Mouse (Mus musculus) embryonic facial prominence, embryonic 14.5 days (tissue): Measurements from ENCODE around the gene Lrrc23. TPM values are rescaled to one million over a fixed set of nuclear protein-coding genes. Genes with fewer than 3 reads are reported as not detected.
"Not testable (repeated sequence)": the region's sequence is repeated elsewhere in the genome, so short reads cannot be mapped to it uniquely, and the experiment has no call there.

Experiments
- ATAC-seq: fragments of 200-750 bp; cut with Nextera tagmentation; 2 replicates; pipeline ENCODE4 v1.8.0; 2017; ENCODE audit warnings: low read depth, moderate number of reproducible peaks, moderate TSS enrichment
- DNase-seq: peaks from one replicate; pipeline ENCODE4 v3.0.0-alpha.2; 2015; ENCODE audit warnings: low spot score
- H3K27ac ChIP-seq: fragments of 300-500 bp; sonication (generic); replicated peaks from 2 replicates; pipeline ENCODE4 v1.5.1; 2014; ENCODE audit warnings: low read depth, mild to moderate bottlenecking, low read length, moderate library complexity
- H3K27me3 ChIP-seq: fragments of 300-500 bp; sonication (generic); replicated peaks from 2 replicates; pipeline ENCODE4 v1.6.1; 2014; ENCODE audit warnings: low read length; ENCODE audit not compliant: control insufficient read depth, insufficient read depth
- H3K36me3 ChIP-seq: fragments of 300-500 bp; sonication (generic); 2 replicates; pipeline ENCODE4 v1.6.1; 2014; ENCODE audit warnings: low read length, mixed read lengths; ENCODE audit not compliant: control insufficient read depth, insufficient read depth
- H3K4me1 ChIP-seq: fragments of 300-500 bp; sonication (generic); 2 replicates; pipeline ENCODE4 v1.6.1; 2014; ENCODE audit warnings: antibody characterized with exemption, low read length; ENCODE audit not compliant: control insufficient read depth, insufficient read depth
- H3K4me2 ChIP-seq: fragments of 300-500 bp; sonication (generic); 2 replicates; pipeline ENCODE4 v1.6.1; 2014; ENCODE audit warnings: low read depth, mild to moderate bottlenecking, low read length, moderate library complexity, mixed read lengths
- H3K4me3 ChIP-seq: fragments of 300-500 bp; sonication (generic); 2 replicates; pipeline ENCODE4 v1.5.1; 2014; ENCODE audit warnings: low read depth, mild to moderate bottlenecking, low read length
- H3K9ac ChIP-seq: fragments of 300-500 bp; sonication (generic); 2 replicates; pipeline ENCODE4 v1.6.1; 2014; ENCODE audit warnings: low read depth, mild to moderate bottlenecking, low read length, moderate library complexity, mixed read lengths
- H3K9me3 ChIP-seq: fragments of 300-500 bp; sonication (generic); 2 replicates; pipeline ENCODE4 v1.6.1; 2016; ENCODE audit warnings: low read length; ENCODE audit not compliant: control insufficient read depth
- WGBS: fragments of 180-500 bp; shearing (Covaris S2); extraction: QIAGEN DNeasy Blood & Tissue Kit; methylation state at CpG from one replicate; pipeline ENCODE4 v1.1.7; 2014; 5-methylcytosine and 5-hydroxymethylcytosine counted together
- polyA plus RNA-seq: library from polyadenylated mRNA; unstranded; fragments of >200 nt; fragmentation: Nextera tagmentation; extraction: Ambion mirVana; gene quantifications from 2 replicates; pipeline ENCODE4 v1.2.1, GENCODE M21; 2014

Gene Lrrc23
- polyA plus RNA-seq, 1 experiment from 2014 or later: 13.2 TPM

- H3K27ac ChIP-seq: no peak overlapping the region
- no peaks in the 10 kb centered on the region for H3K9me3 ChIP-seq
- H3K27me3 ChIP-seq: no peaks in the 10 kb centered on the region
- peaks cover 64% of the 10 kb centered on the region for H3K36me3 ChIP-seq
- H3K4me1 ChIP-seq: peaks cover 5% of the 10 kb centered on the region
- WGBS: 70% methylated on average over 9 of the region's 9 CpGs
- DNase-seq (no peak), ATAC-seq (no peak)
- no peak overlapping the region for H3K9ac ChIP-seq
- H3K4me2 ChIP-seq: no peak overlapping the region
- no peak overlapping the region for H3K4me3 ChIP-seq
These were observed 35.6 kb upstream of the Lrrc23 start for GRCm38 (mm10) chr6:124814858-124815774.

- Histone ChIP-seq H3K9me3 (no peaks in the 10 kb centered on the region), H3K36me3 (peaks cover 58% of the 10 kb centered on the region), H3K9ac (peak overlapping the region; percentile 31; the same call in 1 of the 2 replicates), H3K27me3 (no peaks in the 10 kb centered on the region), H3K4me3 (peak overlapping the region; percentile 72), H3K4me1 (peaks cover 11% of the 10 kb centered on the region), H3K4me2 (peak overlapping the region; percentile 88), H3K27ac (peak overlapping the region; percentile 89; the same call in 1 of the 2 replicates)
- ATAC-seq (peak; percentile 19; the same call in 1 of the 2 replicates), DNase-seq (no peak)
- WGBS: 44% methylated on average over 7 of the region's 8 CpGs
These were observed 34.9 kb upstream of the Lrrc23 start for GRCm38 (mm10) chr6:124814448-124814847.

GRCm38 (mm10) chr6:124813933-124814332, 34.4 kb upstream of the Lrrc23 start, which contains the start of gene Tpi1:
Gene Tpi1, minus strand, starts transcription at chr6:124814296.
- Histone ChIP-seq H3K27ac (peak within 1 kb of the TSS; percentile 89), H3K9me3 (no peaks in the 10 kb centered on the region), H3K36me3 (peaks cover 53% of the 10 kb centered on the region), H3K4me3 (peak within 1 kb of the TSS; percentile 72), H3K4me2 (peak within 1 kb of the TSS; percentile 88), H3K4me1 (peaks cover 11% of the 10 kb centered on the region), H3K9ac (peak within 1 kb of the TSS; percentile 85), H3K27me3 (no peaks in the 10 kb centered on the region)
- peak; percentile 90 for ATAC-seq
- DNase-seq: peak; percentile 95
- under 1% methylated on average over 22 of the region's 22 CpGs for WGBS

GRCm38 (mm10) chr6:124813496-124813895, 34.0 kb upstream of the Lrrc23 start:
- peaks cover 11% of the 10 kb centered on the region for H3K4me1 ChIP-seq
- H3K36me3 ChIP-seq: peaks cover 49% of the 10 kb centered on the region
- WGBS: 0% methylated on average over 10 of the region's 18 CpGs
- H3K9me3 ChIP-seq: no peaks in the 10 kb centered on the region
- H3K27me3 ChIP-seq: no peaks in the 10 kb centered on the region
- DNase-seq: peak; percentile 91
- H3K9ac ChIP-seq: peak overlapping the region; percentile 85
- H3K4me2 ChIP-seq: peak overlapping the region; percentile 88
- peak overlapping the region; percentile 72 for H3K4me3 ChIP-seq
- peak; percentile 75 for ATAC-seq
- H3K27ac ChIP-seq: peak overlapping the region; percentile 89

- H3K36me3 ChIP-seq: peaks cover 42% of the 10 kb centered on the region
- peak overlapping the region; percentile 72 for H3K4me3 ChIP-seq
- 11% methylated on average over 9 of the region's 9 CpGs for WGBS
- H3K4me2 ChIP-seq: peak overlapping the region; percentile 88
- H3K4me1 ChIP-seq: peaks cover 17% of the 10 kb centered on the region
- H3K27me3 ChIP-seq: no peaks in the 10 kb centered on the region
- peak overlapping the region; percentile 89 for H3K27ac ChIP-seq
- ATAC-seq: no peak
- no peaks in the 10 kb centered on the region for H3K9me3 ChIP-seq
- peak; percentile 47 for DNase-seq
- H3K9ac ChIP-seq: peak overlapping the region; percentile 85
These were observed 33.3 kb upstream of the Lrrc23 start for GRCm38 (mm10) chr6:124812848-124813247.

- H3K27ac ChIP-seq: 0 out of 2 replicates have a peak overlapping the region, but pooled peaks have one; percentile 33
- peak overlapping the region; percentile 72 for H3K4me3 ChIP-seq
- H3K27me3 ChIP-seq: no peaks in the 10 kb centered on the region
- peaks cover 34% of the 10 kb centered on the region for H3K36me3 ChIP-seq
- no peak for ATAC-seq
- H3K9me3 ChIP-seq: no peaks in the 10 kb centered on the region
- 76% methylated on average over 24 of the region's 24 CpGs for WGBS
- peak overlapping the region; percentile 85 for H3K9ac ChIP-seq
- peak overlapping the region; percentile 88 for H3K4me2 ChIP-seq
- peaks cover 18% of the 10 kb centered on the region for H3K4me1 ChIP-seq
- DNase-seq: no peak
These were observed 32.4 kb upstream of the Lrrc23 start for GRCm38 (mm10) chr6:124811701-124812560.

- H3K4me1 ChIP-seq: peaks cover 20% of the 10 kb centered on the region
- no peak overlapping the region for H3K27ac ChIP-seq
- ATAC-seq: no peak
- no peak overlapping the region for H3K9ac ChIP-seq
- H3K27me3 ChIP-seq: no peaks in the 10 kb centered on the region
- 80% methylated on average over 4 of the region's 4 CpGs for WGBS
- H3K4me3 ChIP-seq: no peak overlapping the region
- DNase-seq: no peak
- peak overlapping the region; percentile 88; the same call in 1 of the 2 replicates for H3K4me2 ChIP-seq
- no peaks in the 10 kb centered on the region for H3K9me3 ChIP-seq
- H3K36me3 ChIP-seq: peaks cover 28% of the 10 kb centered on the region
These were observed 31.8 kb upstream of the Lrrc23 start for GRCm38 (mm10) chr6:124811403-124811665.

GRCm38 (mm10) chr6:124810566-124811402, 31.3 kb upstream of the Lrrc23 start:
- 77% methylated on average over 11 of the region's 11 CpGs for WGBS
- not testable (repeated sequence) for DNase-seq, H3K9me3 ChIP-seq, H3K27ac ChIP-seq, ATAC-seq, H3K27me3 ChIP-seq, H3K9ac ChIP-seq, H3K4me3 ChIP-seq
- Histone ChIP-seq H3K36me3 (peaks cover 24% of the 10 kb centered on the region), H3K4me1 (peaks cover 25% of the 10 kb centered on the region), H3K4me2 (peak overlapping the region; percentile 86)
